Mouse (Mus musculus) urinary bladder, postnatal 36 days (tissue): ENCODE measurements around the gene Saa4.
A peak's percentile ranks its signal among the peaks of the same experiment; 100 is the strongest.
"Not testable (repeated sequence)": the region's sequence is repeated elsewhere in the genome, so short reads cannot be mapped to it uniquely, and the experiment has no call there.

Experiments
- DNase-seq, 2 experiments: peaks; one replicate each; pipeline ENCODE4 v3.0.0; 2022; ENCODE audit warnings: low spot score in 2 of 2, mixed read lengths in 1 of 2

The Saa4 gene

GRCm38 (mm10) chr7:46732458-46732857 is at the start of gene Saa4:
Gene Saa4, minus strand, starts transcription at chr7:46732603.
- no peak for DNase-seq

DNA sequence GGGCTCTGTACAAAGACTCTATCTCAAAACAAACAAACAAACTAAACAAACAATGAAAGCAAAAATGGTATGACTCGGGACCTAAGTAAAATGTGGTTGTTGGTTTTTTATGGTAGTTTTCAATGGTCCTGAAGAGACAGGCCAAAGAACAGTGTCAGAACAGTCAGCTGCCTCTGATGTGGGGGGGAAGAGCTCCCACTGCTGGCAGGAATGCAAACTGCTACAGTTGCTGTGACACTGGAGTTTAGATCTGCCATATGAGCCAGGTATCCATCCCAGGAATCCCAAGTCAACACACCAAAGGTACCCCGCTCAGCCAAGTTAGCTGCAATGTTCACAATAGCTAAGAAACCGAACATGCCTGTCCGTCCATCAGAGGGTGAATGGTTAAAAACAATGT is 38.3 kb upstream of the Saa4 start:
- peak; percentile 8 to 25 for DNase-seq

- DNase-seq, result no peak
Measured at GRCm38 (mm10) chr7:46768451-46768850, 36.0 kb upstream of the Saa4 start.

GRCm38 (mm10) chr7:46767371-46767770 is 35.0 kb upstream of the Saa4 start:
- no peak for DNase-seq

GRCm38 (mm10) chr7:46764672-46765071 is 32.3 kb upstream of the Saa4 start:
- no peak for DNase-seq

DNA sequence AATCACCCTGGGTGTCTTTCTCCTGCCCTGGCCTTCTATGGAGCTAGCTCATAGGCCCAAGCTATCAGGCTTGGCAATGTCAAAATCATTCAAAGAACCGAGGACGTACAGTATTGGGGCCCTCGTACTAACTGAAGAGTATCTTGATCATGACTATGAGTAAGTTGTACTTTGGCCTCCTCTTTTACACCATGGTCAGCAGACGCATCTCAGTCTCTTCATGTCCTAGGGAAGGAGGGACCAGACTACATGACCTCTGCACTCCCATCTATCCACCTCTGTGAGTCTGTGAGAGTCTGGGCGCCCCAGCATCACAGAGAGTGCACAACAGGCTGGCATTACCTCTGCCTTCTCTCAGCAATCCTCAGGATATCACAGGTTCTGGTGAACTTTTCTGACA is 30.2 kb upstream of the Saa4 start:
- no peak for DNase-seq

DNA sequence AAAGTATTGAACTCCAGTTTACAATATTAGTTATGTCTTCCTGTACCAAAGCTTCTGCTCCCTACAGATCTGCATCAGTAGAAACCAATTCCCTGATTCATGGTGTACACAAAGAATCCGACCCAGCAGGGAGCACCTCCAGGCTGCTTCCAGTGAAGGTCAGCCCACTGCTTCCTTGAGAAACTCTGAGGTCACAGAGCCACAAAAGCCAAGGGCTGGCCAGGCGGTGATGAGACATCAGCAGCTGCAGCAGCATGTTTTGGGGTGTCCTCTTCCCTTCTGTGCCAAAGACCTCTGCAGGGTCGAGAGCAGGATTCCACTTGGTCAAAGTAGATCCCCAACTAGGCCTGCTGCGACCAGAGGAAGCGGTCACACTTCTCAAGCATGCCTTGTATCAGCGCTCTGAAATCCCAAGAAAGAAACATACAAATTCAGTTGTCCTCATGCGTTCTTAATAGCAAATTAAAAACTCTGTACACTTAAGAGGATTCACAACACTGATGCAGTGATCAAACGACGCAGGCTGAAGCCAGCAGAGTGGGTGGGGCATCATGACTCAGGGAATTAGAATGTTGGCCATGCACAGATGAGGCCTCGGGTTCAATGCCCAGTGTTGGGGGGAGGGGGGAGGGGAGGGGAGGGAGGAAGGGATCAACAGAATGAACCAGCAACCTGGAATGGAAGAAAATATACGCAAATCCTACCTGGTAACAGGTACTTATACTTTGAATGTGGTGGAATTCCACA is 28.8 kb upstream of the Saa4 start:
- no peak for DNase-seq

DNA sequence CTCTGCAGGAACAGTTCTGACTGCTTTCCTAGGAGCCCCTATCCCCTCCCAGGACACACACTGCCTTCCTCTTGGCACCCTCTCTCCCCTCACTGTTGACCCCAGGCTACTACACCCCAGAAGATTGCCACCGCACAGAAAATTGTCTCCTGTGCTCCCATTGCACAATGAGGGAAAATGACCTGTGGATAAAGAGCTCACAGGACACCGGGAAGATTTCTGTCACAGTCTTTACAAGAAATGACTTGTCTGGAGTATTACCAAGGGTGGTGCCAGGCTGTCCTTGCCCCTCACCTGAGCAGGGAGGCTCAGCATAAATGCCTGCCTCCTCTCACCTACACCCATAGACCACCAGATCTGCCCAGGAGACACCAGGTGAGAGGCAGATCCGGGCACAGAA is 19.1 kb upstream of the Saa4 start, which contains the start of gene Saa2:
Saa2 (plus strand) TSS at position 301 of the 400 bp plus-strand sequence.
- no peak for DNase-seq

DNA sequence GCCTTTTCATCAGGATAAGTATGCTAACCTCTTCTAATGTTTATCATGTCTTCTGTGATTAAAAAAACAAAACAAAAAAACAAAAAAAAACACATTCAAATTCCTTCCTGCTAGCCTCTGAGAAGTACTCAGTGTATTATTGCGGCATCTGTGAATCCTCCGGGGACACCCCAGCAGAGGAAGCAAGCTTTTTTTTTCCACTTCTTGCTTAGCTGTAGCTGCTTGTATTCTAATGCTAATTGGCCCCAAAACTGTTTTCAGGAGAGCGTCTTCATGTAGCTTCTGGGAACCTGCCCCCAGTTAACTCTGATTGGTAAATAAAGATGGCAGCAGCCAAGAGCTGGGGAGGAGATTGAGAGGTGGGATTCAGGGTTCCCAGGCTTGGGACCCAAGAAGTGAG is 16.1 kb upstream of the Saa4 start:
- DNase-seq, result no peak

DNA sequence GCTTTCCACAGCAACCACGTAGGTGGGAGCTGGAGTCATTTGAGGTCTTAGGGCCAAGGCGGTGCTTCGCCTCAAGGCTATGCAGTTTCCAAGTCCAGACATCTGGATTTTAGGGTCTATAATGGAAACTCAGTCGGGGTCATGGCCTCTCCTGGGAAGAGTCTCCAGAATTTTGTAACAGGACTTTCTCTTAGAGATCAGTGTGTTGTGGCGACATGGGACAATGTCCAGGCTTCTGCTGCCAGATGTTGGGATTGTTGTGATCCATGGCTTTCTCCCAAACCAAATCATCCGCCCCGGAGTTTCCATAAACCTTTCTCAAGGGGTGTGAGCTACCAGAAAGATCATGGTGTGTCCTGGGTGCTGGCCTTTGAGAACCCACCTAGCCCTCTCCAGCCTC is 14.0 kb upstream of the Saa4 start:
- DNase-seq, result peak in 1 of 2 experiments; percentile 24

DNA sequence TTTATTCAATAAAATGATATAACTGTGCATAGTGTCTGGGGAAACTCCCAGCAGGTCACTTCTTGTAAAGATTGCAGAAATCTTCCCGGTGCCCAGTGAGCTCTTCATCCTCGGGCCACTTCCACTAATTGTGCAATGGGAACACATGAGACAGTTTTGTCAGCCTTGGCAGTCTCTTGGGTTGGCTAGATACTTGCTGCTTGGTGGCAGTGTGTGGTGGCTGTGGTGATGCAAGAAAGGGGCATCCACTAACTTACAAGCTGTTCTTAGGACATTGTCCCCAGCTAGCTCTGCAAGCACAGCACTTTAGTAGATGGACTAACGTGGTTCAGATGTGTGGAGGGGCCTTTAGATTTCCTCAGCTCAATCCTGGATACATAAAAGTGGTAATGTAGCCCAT is 13.4 kb upstream of the Saa4 start:
- DNase-seq, result peak in 1 of 2 experiments; percentile 61

GRCm38 (mm10) chr7:46742880-46743279 is 10.5 kb upstream of the Saa4 start, which contains the start of gene Saa1:
Gene Saa1, minus strand, starts transcription at chr7:46742980.
- DNase-seq, result not testable (repeated sequence)

DNA sequence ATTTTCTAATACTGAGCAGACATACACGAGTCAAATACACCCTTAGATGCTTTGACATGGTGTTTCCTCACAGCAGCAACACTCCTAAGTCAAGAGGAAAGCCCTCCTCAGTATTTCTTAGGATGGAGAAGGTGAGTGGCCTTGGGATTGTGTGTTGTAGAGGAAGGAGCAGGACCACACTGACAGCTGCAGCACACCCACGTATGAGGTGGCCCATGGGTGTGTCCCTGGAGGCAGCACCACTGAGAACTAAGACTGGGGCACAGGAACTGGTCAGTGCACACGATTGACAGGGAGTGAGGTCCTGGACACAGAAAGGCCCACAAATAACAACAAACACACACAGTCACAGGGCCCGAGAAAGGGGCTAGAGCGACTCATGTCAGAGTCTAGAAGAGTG is 7.6 kb upstream of the Saa4 start:
- not testable (repeated sequence) for DNase-seq

DNA sequence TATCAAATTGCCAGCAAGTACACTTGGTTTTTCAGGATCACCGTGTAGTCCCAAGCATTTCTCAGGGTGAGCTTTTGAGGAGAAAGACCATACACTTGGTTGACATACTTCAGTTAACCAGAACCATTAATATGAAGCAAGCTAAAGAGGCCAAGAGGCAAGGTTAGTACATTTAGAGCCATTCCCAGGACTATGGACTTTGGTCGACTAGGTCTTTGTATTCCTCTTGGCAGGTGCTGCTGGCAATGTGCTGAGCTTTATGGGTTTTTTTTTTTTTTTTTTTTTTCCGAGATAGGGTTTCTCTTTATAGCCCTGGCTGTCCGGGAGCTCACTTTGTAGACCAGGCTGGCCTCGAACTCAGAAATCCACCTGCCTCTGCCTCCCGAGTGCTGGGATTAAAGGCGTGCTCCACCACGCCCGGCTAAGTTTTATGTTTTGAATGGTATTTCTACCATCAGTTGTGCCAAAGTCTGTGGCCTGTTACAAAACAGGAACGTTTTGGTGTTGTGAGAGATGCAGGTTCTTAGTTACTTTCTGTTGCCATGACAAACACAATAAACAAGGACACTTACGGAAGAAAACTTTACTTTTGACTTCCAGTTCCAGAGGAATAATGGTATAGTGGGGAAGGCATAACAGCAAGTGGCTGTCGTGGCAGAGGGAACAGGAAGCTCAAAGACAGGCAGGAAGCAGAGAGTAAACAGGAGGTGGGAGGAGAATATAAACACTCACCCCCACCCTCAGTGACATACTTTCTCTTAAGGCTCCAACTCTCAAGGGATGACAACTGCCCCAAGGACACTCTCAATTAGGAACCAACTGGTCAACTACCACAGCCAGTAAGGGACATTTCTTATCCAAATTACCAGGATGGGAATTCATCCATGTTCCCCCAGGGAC is 6.4 kb upstream of the Saa4 start:
- DNase-seq, result no peak

DNA sequence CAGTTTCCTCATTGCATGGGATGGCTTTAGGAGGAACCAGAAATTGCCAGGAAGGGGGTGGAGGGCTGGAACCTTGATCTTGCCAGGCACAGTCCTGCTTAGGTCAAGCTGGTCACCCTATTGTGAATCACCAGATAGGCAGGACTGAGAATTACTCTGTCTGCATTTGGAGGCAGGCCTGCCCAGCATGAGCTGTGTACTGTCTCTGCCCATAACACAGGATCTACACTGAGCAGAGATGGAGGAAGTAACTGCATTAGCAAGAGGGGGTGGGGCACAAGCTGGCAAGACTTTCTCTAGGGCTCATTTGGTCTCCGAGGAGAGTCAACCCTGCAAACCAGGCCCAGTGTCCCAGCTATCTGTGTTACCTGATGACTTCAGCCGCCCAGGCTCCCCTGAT is 2.6 kb upstream of the Saa4 start:
- no peak for DNase-seq

DNA sequence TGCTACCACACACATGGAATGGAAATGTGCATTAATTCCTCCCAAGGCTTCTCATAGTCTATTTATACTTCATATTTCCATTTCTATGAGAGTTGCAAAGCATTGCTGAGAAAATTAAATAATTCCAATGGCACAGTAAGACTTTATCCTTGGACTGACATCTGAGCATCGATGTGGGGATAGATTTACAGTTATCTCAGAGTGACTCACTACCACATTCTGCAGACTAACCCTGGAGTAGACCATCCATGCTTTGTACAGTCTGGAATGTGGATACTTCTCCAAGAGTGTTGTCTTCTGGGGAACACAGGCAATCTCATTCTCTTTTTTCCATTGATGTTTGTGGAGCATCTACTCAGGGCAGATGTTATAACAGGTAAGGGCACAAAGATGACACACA is 4.8 kb downstream of the Saa4 start:
- DNase-seq, result no peak

DNA sequence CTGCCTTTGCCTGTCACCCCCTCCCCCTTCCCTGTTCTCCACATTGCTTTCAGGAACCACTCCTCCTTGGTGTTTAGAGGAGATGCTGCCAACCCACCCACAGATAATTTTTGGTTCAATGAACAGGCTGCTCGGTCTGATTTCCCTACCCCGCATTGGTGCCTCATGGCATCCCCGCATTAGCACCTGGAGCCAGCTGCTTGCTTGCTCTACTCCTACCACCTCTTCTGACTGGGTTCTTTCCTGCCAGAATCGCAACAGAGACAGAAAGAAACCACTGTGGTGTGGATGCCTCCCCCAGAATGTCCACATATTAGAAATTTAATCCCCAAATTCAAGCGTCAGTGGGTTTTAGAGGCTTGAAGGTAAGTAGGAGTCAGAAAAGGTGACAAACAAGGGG is 8.0 kb downstream of the Saa4 start:
- no peak for DNase-seq

DNA sequence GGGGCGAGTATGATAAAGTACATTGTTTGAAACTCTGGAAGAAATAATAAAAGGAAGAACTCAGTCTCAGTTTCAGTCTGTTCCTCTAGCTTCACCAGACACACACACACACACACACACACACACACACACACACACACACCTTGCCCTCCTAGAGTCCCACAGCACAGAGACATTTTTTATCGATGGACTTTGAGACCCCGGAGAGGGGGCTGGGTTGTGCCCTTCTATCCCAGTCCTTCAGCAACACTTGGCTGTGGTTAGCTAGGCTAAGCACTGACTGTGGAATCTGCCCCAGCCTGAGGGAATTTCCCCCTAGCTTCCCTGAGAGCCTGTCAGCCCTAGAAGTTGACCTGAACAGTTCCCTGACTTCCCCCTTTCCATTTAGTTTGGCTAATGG is 8.6 kb downstream of the Saa4 start:
- DNase-seq, result no peak

DNA sequence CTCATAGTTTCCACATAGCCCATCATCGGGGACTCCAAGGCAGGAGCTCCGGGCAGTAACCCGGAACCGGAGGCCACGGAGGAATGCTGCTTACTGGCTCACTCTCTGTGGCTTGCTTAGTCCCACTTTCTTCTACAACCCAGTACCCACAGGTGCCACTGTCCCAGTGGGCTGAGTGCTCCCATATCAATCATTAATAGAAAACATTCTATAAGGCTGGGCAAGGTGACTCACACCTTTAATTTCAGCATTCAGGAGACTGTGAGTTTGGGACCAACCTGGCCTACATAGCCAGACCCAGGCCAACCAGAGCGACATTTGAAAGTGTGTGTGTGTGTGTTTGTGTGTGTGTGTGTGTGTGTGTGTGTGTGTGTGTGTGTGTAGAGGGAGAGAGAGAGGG is 9.0 kb downstream of the Saa4 start:
- DNase-seq, result no peak

DNA sequence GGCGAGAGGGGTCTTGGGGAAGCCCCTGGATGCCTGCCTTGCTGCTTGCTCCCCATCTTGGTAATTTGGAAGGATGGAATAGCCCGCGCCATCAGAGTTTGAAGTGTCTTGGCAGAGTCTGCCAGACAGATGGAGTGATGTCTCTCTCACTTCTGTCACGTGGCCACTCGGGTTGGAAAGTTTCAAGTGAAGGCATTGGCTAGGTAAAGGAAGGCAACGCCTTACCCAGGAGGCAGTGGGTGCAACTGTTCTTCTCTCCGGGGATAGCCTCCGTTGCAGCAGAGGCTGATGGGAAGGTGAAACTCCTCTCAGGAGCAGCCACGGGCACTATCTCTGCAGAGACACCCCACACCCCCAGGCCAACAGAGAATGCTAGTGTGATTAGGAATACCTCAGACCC is 11.9 kb downstream of the Saa4 start:
- DNase-seq, result no peak

DNA sequence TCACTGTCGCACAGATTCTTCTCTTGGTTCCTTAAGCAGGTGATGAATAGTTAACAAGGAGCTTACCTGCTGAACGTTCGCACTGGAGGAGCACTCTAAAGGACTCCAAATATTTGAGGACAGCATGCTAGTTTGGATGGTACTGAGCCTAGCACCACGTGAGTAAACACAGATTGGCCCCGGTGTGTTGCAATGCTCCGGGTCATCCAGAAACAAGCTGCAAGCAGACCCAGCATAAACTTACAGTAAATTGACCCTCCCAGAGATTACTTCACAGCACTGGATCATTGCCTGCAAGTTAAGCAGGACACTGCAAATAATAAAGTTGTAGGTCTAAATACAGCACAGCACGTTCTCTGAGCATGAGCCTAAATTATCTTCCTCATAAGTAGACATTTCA is 12.9 kb downstream of the Saa4 start:
- peak; percentile 20 to 72 for DNase-seq

- DNase-seq, result no peak
Measured at GRCm38 (mm10) chr7:46718591-46719270, 13.7 kb downstream of the Saa4 start.
